Mouse (Mus musculus) heart, adult 2 months (tissue): Measurements from ENCODE around the gene Gm10428. TPM values are rescaled to one million over a fixed set of nuclear protein-coding genes. Genes with fewer than 3 reads are reported as not detected.
A peak's percentile ranks its signal among the peaks of the same experiment; 100 is the strongest.

ENCODE experiments used
- DNase-seq, 2 experiments: peaks; one replicate each; pipeline ENCODE4 v3.0.0; 2021
- H3K27ac ChIP-seq: fragments of 200-600 bp; 2 replicates; pipeline ENCODE4 v1.8.1; 2022
- H3K27me3 ChIP-seq: fragments of 200-500 bp; 2 replicates; pipeline ENCODE4 v1.6.1; 2012; ENCODE audit warnings: mild to moderate bottlenecking, low read length, inconsistent platforms, mixed read lengths; ENCODE audit not compliant: control insufficient read depth, insufficient read depth
- H3K36me3 ChIP-seq: fragments of 200-500 bp; 2 replicates; pipeline ENCODE4 v1.6.1; 2012; ENCODE audit warnings: low read length, inconsistent platforms; ENCODE audit not compliant: control insufficient read depth, insufficient read depth
- H3K4me1 ChIP-seq: fragments of 200-500 bp; 2 replicates; pipeline ENCODE4 v1.6.1; 2011; ENCODE audit warnings: low read length; ENCODE audit not compliant: control insufficient read depth, insufficient read depth
- H3K4me3 ChIP-seq: fragments of 200-600 bp; 2 replicates; pipeline ENCODE4 v1.8.1; 2022
- H3K79me2 ChIP-seq: fragments of 200-500 bp; replicated peaks from 2 replicates; pipeline ENCODE4 v1.6.1; 2012; ENCODE audit warnings: mild to moderate bottlenecking, inconsistent platforms, low read length, moderate library complexity, mixed read lengths; ENCODE audit not compliant: control insufficient read depth, insufficient read depth
- H3K9ac ChIP-seq: fragments of 200-500 bp; 2 replicates; pipeline ENCODE4 v1.6.1; 2012; ENCODE audit warnings: low read depth, mild to moderate bottlenecking, control low read depth, inconsistent platforms, low read length, mixed read lengths
- CTCF ChIP-seq: fragments of 200-600 bp; IDR thresholded peaks from 2 replicates; pipeline ENCODE4 v1.8.1; 2022; ENCODE audit warnings: antibody characterized with exemption, mild to moderate bottlenecking, moderate library complexity
- EP300 ChIP-seq: fragments of 200-500 bp; IDR thresholded peaks from 2 replicates; pipeline ENCODE4 v1.6.1; 2011; ENCODE audit warnings: low read depth, low read length, control low read depth; ENCODE audit not compliant: insufficient read depth
- POLR2A ChIP-seq: fragments of 200-500 bp; IDR thresholded peaks from 2 replicates; pipeline ENCODE4 v1.6.1; 2011; ENCODE audit warnings: mild to moderate bottlenecking, low read depth, low read length, control low read depth; ENCODE audit not compliant: insufficient read depth
- WGBS: fragments of 180-500 bp; shearing (Covaris S2); methylation state at CpG from one replicate; pipeline ENCODE4 v1.1.7; 2018; 5-methylcytosine and 5-hydroxymethylcytosine counted together
- intact Hi-C: fragments of 180-260 bp; cut with DNase I; formaldehyde crosslinking; loops from one replicate; pipeline ENCODE4 v1.15.1; 2025
- polyA plus RNA-seq: library from polyadenylated mRNA; depleted of rRNA; stranded (reverse); fragments of >200 nt; gene quantifications from 2 replicates; pipeline ENCODE4 v1.2.3, GENCODE M21; 2012
- total RNA-seq, 2 experiments: library from RNA; stranded (reverse); gene quantifications; 2 replicates each; pipeline ENCODE4 v1.2.3; 2021

Gene Gm10428
- total and polyA plus RNA-seq, 3 experiments: not detected

- Histone ChIP-seq H3K9ac (no peak overlapping the region), H3K36me3 (no peaks in the 10 kb centered on the region), H3K27me3 (no peaks in the 10 kb centered on the region; the same call in 1 of the 2 replicates), H3K4me3 (peak overlapping the region; percentile 70), H3K4me1 (no peaks in the 10 kb centered on the region; the same call in none of the 2 replicates), H3K79me2 (no peaks in the 10 kb centered on the region), H3K27ac (peak overlapping the region; percentile 79; the same call in 1 of the 2 replicates)
- no peak for DNase-seq
- intact Hi-C loops: no loop called here
- WGBS: 28% methylated on average over 5 of the region's 5 CpGs
- TF ChIP-seq CTCF: no peak
- TF ChIP-seq EP300: no peak
- no peak for TF ChIP-seq POLR2A
These were observed 20.9 kb upstream of the Gm10428 start for GRCm38 (mm10) chr11:62732022-62732387.

DNA sequence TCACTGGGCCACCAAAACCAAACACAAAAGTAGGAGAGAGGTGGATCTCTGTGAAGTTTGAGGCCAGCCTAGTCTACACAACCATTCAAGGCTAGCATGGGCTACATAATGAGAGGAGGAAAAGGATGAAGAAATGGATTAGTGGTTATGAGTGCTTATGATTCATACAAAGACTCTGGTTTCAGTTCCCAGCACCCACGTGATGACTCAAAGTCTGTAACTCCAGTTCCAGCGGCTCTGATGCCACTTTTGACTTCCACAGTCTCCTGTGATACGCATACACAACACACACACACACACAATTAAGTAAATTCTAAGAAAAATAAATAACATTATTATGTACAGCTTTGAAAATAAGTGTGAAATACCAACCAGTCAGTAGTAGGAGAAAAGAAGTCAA is 20.2 kb upstream of the Gm10428 start:
- no peak overlapping the region for H3K9ac ChIP-seq
- H3K79me2 ChIP-seq: no peaks in the 10 kb centered on the region
- no peak overlapping the region for H3K27ac ChIP-seq
- H3K4me3 ChIP-seq: no peak overlapping the region
- TF ChIP-seq EP300: no peak
- TF ChIP-seq POLR2A: no peak
- TF ChIP-seq CTCF: no peak
- WGBS: 71% methylated on average over 3 of the region's 3 CpGs
- H3K36me3 ChIP-seq: no peaks in the 10 kb centered on the region
- intact Hi-C loops: no loop called here
- H3K4me1 ChIP-seq: no peaks in the 10 kb centered on the region; the same call in none of the 2 replicates
- H3K27me3 ChIP-seq: no peaks in the 10 kb centered on the region; the same call in 1 of the 2 replicates
- DNase-seq: no peak

GRCm38 (mm10) chr11:62741186-62741585 is 11.7 kb upstream of the Gm10428 start:
- DNase-seq: no peak
- Histone ChIP-seq H3K79me2 (no peaks in the 10 kb centered on the region), H3K4me3 (no peak overlapping the region), H3K36me3 (no peaks in the 10 kb centered on the region), H3K9ac (no peak overlapping the region), H3K27ac (no peak overlapping the region), H3K27me3 (no peaks in the 10 kb centered on the region), H3K4me1 (no peaks in the 10 kb centered on the region)
- TF ChIP-seq CTCF (no peak), POLR2A (no peak), EP300 (no peak)
- WGBS: 93% methylated on average over 2 of the region's 2 CpGs
- intact Hi-C loops: loop anchor here (10.0 kb wide), 2 partner anchors 394 to 424 kb away; no protein-coding TSS in a partner anchor

DNA sequence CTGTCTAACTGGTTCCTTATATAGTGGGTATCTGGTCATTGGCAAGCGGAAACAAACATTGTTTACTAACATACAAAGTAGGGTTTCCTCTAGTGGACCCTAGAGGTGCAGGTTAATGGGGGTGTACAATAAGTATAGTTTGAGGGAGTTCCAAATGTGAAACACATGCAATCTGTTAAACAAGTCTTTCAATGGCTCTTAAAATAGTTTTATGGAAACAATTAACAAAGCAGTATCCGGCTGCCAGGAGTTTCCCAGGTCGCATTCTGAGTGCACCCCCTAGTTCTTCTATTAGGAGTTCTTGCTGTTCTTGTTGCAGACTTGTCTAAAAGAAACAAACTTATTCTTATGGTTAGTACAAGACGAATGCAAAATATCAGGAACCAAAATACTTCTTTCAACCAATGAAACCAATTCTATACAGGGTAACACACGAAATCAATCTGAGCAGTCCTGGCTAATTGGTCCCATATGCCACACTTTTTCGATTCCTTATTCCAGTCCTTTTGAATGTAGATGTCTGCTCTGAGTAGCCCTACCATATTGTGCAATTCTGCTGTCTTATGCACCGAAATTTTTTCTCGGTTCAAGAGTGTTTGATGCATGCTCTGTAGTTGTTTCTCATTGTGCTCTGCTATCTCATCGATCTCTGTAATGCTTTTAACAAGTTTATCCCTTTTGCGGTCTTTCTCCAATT is 10.5 kb upstream of the Gm10428 start:
- WGBS: 62% methylated on average over 10 of the region's 10 CpGs
- H3K9ac ChIP-seq: no peak overlapping the region
- intact Hi-C loops: loop anchor here (10.0 kb wide), 2 partner anchors 392 to 422 kb away; no protein-coding TSS in a partner anchor
- peak overlapping the region; percentile 29; the same call in 1 of the 2 replicates for H3K27ac ChIP-seq
- no peaks in the 10 kb centered on the region for H3K79me2 ChIP-seq
- H3K4me3 ChIP-seq: no peak overlapping the region
- H3K27me3 ChIP-seq: no peaks in the 10 kb centered on the region
- no peaks in the 10 kb centered on the region for H3K36me3 ChIP-seq
- TF ChIP-seq POLR2A (no peak), CTCF (no peak)
- H3K4me1 ChIP-seq: no peaks in the 10 kb centered on the region
- DNase-seq: no peak

GRCm38 (mm10) chr11:62744103-62744502 is 8.8 kb upstream of the Gm10428 start:
- no peaks in the 10 kb centered on the region for H3K4me1 ChIP-seq
- DNase-seq: peak; percentile 44 to 74
- no peak overlapping the region for H3K9ac ChIP-seq
- H3K79me2 ChIP-seq: no peaks in the 10 kb centered on the region
- no peak overlapping the region for H3K27ac ChIP-seq
- intact Hi-C loops: loop anchor here (10.0 kb wide), 2 partner anchors 391 to 421 kb away; no protein-coding TSS in a partner anchor
- H3K36me3 ChIP-seq: no peaks in the 10 kb centered on the region
- TF ChIP-seq POLR2A (no peak), CTCF (peak; percentile 98), EP300 (0 out of 2 replicates have a peak, but pooled peaks have one; percentile 53)
- H3K4me3 ChIP-seq: no peak overlapping the region
- H3K27me3 ChIP-seq: no peaks in the 10 kb centered on the region
- 50% methylated on average over 5 of the region's 5 CpGs for WGBS

- Histone ChIP-seq H3K9ac (no peak overlapping the region), H3K4me3 (peak overlapping the region; percentile 45), H3K4me1 (no peaks in the 10 kb centered on the region), H3K36me3 (no peaks in the 10 kb centered on the region), H3K79me2 (no peaks in the 10 kb centered on the region), H3K27me3 (no peaks in the 10 kb centered on the region; the same call in 1 of the 2 replicates), H3K27ac (no peak overlapping the region)
- no peak for TF ChIP-seq EP300
- TF ChIP-seq CTCF: peak; percentile 68
- no peak for TF ChIP-seq POLR2A
- peak; percentile 68 to 79 for DNase-seq
- WGBS: 4% methylated on average over 27 of the region's 27 CpGs
- intact Hi-C loops: loop anchor here (10.0 kb wide), 2 partner anchors 389 to 419 kb away; no protein-coding TSS in a partner anchor
These were observed 6.8 kb upstream of the Gm10428 start for GRCm38 (mm10) chr11:62746001-62746533.
